Mouse (Mus musculus) CD4-positive, CD25-positive, alpha-beta regulatory T cell, adult 4 months (primary cell): Measurements from ENCODE around the gene Ero1lb. TPM values are rescaled to one million over a fixed set of nuclear protein-coding genes. Genes with fewer than 3 reads are reported as not detected.
"Not testable (repeated sequence)": the region's sequence is repeated elsewhere in the genome, so short reads cannot be mapped to it uniquely, and the experiment has no call there.

ENCODE experiments used
- ATAC-seq: one replicate; pipeline ENCODE4 v1.8.0; 2017
- polyA plus RNA-seq, 2 experiments: library from polyadenylated mRNA; unstranded; fragments of 100-300 nt; shearing (Covaris generic); gene quantifications; one replicate each; pipeline ENCODE4 v1.2.1; 2017

Gene Ero1lb
- polyA plus RNA-seq, 2 experiments from 2014 or later = 5.3 to 6.5 TPM

- peak; percentile 93 for ATAC-seq
Measured at GRCm38 (mm10) chr13:12574979-12575536, 9.4 kb downstream of the Ero1lb start.

- ATAC-seq = no peak
Measured at GRCm38 (mm10) chr13:12578145-12578544, 12.5 kb downstream of the Ero1lb start.

GRCm38 (mm10) chr13:12589003-12589402 lies 23.3 kb downstream of the Ero1lb start:
- ATAC-seq = peak; percentile 94

- ATAC-seq = not testable (repeated sequence)
Measured at GRCm38 (mm10) chr13:12597075-12597474, 31.4 kb downstream of the Ero1lb start.

- ATAC-seq = not testable (repeated sequence)
Measured at GRCm38 (mm10) chr13:12610206-12610605, 44.5 kb downstream of the Ero1lb start.

- ATAC-seq = not testable (repeated sequence)
Measured at GRCm38 (mm10) chr13:12614026-12614425, 48.4 kb downstream of the Ero1lb start.

- ATAC-seq = not testable (repeated sequence)
Measured at GRCm38 (mm10) chr13:12614591-12614990, 48.9 kb downstream of the Ero1lb start.

- ATAC-seq = not testable (repeated sequence)
Measured at GRCm38 (mm10) chr13:12615014-12615413, 49.3 kb downstream of the Ero1lb start.

- ATAC-seq = not testable (repeated sequence)
Measured at GRCm38 (mm10) chr13:12616489-12616888, 50.8 kb downstream of the Ero1lb start.

GRCm38 (mm10) chr13:12619808-12620207 lies 54.1 kb downstream of the Ero1lb start:
- not testable (repeated sequence) for ATAC-seq

GRCm38 (mm10) chr13:12626061-12626460 lies 60.4 kb downstream of the Ero1lb start:
- not testable (repeated sequence) for ATAC-seq

GRCm38 (mm10) chr13:12627746-12628145 lies 62.1 kb downstream of the Ero1lb start:
- ATAC-seq = not testable (repeated sequence)

GRCm38 (mm10) chr13:12628181-12628580 lies 62.5 kb downstream of the Ero1lb start:
- not testable (repeated sequence) for ATAC-seq

GRCm38 (mm10) chr13:12630252-12630651 lies 64.6 kb downstream of the Ero1lb start:
- ATAC-seq = not testable (repeated sequence)

GRCm38 (mm10) chr13:12634941-12635588 lies 69.4 kb downstream of the Ero1lb start:
- ATAC-seq = not testable (repeated sequence)

GRCm38 (mm10) chr13:12642795-12643194 lies 77.1 kb downstream of the Ero1lb start:
- ATAC-seq = not testable (repeated sequence)

GRCm38 (mm10) chr13:12646676-12647075 lies 81.0 kb downstream of the Ero1lb start:
- ATAC-seq = not testable (repeated sequence)

- peak; percentile 69 for ATAC-seq
Measured at GRCm38 (mm10) chr13:12650020-12650876, 84.6 kb downstream of the Ero1lb start.

- ATAC-seq = peak; percentile 61
Measured at GRCm38 (mm10) chr13:12650877-12651176, 85.2 kb downstream of the Ero1lb start.
